Mouse (Mus musculus): Measurements from ENCODE around the gene 4930452B06Rik.

Gene 4930452B06Rik

DNA sequence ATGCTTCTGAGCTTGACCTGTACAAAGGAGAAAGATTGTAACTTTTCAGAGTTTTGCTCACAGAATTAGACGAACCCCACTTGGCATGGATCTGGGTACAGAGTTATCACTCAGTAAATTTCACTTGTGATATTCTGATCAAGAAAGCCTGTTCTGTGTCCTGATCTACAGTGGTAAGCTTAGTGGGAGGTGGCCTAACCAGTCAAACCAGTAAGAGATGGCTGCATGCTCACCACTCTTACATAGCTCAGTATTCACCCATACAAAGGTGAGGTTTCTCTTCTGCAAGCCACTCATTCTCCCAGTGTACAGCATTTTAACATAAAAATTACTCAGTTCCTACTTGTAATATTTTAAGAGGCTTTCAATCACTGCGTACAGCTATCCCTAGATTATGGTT lies 221.7 kb downstream of the 4930452B06Rik start:
- WGBS = 93% methylated on average over 2 of the region's 2 CpGs

DNA sequence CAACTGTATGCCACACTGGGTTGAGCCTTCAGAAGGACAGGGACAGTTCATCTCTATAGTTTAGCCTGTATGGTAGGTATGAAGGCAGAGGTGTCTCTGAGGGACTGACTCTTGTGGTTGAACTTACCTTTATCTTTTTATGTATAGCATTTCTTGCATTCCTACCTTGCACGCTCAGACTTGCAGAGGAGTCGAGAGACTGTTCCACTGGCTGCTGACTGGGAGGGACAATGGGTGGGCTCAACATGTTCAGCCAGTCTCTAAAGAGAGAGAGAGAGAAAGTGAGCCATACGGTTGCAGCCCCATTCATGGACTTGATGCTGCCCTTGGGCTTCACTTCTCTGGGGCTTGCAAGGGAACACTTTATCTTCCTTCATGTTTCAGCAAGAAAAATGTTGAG lies 223.3 kb downstream of the 4930452B06Rik start:
- WGBS = 92% methylated on average over 3 of the region's 3 CpGs

DNA sequence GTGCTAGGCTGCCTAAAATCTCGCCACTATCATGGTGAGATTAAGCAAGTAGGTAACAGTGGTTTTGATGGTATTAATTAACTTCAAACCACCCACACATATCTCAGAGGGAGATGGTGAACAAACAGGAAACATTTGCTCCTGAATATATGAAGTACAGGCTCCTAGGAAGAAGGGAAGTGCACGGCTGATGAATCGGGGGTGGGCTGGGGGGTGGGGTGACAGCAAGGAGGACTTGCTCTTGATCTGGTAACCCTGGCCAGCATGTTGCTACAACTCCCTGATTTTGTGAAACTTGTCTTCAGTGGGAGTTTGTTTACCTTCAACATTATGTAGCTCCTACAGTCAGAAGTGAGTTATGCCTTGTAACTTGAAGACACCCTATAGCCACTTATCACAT lies 224.4 kb downstream of the 4930452B06Rik start:
- 77% methylated on average over 3 of the region's 3 CpGs for WGBS

DNA sequence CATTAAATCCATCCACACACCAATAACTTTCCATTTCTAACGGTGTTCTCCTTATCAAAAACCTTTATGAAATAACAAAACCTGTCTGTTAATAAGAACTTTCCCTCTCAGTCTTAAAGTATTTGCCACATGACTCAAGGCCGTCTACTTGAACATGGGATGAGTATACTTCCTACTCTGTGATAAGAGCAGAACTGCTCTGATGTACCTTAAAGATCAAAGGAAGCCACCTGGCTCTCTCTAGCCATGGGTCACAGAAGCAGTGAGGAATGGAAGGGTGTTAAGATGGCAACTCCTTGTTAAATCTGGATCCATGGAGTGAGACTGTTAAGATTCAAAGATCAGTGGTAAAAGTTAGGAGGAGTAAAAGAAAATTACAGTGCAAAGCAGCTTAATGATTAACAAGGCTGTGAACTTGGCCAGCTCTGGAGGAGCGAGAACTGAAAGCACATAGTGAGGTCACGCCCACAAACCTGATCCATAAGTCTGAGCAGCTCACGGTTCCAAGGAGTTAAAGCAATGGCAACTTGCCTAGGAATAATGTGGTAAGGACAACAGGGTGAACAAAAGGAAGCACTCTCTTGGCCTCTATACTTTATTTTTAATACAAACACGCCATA lies 235.3 kb downstream of the 4930452B06Rik start:
- WGBS = 87% methylated on average over 6 of the region's 6 CpGs

DNA sequence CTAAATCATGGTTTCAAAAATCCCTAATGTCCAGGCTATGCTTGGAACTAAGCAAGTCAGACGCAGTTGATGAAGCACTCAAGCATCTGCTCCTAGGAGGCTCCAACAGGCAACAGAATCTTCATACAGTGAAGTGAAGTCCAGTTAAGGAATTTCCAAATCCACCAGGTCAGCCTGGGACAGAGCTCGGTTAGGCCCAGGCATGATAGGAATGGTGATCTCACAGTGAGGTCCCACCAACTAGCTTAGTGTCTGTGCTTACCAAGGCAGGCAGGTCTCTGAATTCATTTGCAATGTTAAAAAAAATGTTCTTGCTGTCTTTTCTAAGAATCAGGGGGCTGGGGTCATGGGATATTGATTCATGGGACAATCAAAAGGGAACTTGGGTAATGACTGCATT lies 236.3 kb downstream of the 4930452B06Rik start:
- WGBS = 86% methylated on average over 2 of the region's 2 CpGs

DNA sequence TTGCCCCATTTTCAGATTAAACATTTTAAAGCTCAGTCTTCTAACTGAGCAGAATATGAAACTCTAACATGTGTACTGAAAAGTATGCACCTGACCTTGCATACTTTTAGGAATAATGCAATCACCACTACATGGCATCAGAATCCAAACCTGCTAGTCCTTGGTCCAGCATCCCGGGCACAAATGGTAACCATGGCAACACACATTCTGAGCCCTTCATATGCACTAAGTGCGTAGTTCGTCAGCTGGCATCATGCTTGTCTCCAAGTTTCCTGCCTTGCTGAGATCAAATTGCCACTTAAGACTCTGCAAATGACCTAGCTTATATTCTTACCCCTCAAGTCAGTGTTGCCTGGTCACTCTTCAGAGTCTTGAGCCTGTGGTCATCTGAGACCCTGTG lies 243.2 kb downstream of the 4930452B06Rik start:
- 63% methylated on average over 3 of the region's 3 CpGs for WGBS

DNA sequence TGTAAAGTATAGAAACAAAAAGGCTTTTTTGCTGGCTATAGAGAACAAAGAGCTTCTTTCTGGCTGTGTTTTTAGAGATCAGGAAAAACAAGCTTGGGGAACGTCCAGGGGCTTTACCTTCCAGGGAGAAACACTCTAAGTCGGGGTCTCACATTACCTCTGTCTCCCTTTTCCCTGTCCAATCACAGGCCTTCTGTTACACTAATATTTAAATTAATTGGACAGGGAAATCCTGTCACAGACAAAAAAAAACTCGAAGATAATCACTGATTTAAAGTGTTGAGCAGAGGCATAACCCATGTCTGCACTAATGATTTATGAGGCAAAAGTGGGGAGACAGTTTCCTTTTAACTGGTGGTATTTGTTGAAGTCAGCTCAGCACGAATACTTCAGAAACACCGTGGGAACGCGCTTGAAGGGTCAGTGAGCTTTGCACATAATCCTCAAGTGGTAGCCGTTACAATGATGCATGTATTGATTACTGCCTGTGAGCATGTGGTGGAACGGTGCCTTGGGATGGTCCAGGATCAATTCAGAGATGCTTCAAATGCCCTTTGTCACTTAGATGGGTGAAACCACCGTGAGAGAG lies 244.7 kb downstream of the 4930452B06Rik start:
- WGBS = 61% methylated on average over 10 of the region's 10 CpGs

DNA sequence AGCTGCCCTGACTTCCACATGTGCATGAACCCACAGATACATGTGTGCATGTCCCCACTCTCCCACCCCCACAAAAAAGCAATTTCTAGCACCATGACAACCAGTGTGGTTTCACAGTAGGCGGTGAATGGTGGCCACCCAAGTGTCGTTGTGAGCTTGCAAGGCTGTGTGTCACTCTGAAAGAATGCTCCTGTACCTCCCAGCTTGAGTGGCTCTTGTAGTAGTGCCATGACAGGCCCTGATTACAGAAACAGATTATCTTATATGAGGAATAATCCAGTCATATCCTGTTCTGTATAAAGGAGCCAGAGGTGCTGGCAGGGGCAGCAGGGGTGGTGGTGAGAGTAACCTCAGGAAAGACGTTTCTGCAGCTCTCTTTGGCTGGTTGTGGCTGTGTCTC lies 247.4 kb downstream of the 4930452B06Rik start:
- WGBS = 53% methylated on average over 3 of the region's 3 CpGs

DNA sequence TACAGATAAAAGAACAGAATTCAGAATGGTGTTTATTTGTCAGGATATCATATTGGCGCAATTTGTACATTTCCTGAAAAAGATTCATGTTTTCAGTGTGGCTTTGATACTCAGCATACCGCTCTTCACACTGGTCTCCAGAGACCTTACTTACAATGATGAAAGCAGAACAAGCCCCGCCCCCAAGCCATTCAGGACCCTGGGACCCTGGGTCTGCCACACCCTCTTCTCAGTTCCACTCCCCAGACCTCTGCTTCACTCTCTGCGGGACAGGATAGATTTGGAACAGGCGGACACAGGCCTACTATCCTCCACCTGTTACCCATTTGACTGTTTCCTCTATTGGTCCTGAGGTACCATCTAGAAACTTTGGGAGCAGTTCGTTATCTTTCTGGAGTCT lies 260.1 kb downstream of the 4930452B06Rik start:
- 79% methylated on average over 6 of the region's 6 CpGs for WGBS

DNA sequence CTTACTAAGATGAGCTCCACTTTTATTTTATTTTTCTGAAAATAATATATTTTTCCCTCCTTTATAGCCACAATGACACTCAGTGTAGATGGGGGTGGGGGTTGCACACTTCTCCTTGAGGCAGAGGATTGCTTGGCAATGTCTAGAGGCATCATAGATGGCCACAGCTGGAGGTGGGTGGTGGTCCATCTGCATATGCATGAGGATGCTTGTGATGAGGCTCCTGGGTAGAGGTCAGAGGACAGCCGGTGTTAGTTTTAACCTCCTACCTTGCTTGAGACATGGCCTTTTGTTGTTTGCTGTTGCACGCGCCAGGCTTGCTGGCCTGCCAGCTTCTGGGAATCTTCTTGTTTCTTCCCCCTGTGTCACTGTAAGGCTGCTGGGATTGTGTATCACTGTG lies 262.7 kb downstream of the 4930452B06Rik start:
- WGBS = 91% methylated on average over 3 of the region's 3 CpGs

DNA sequence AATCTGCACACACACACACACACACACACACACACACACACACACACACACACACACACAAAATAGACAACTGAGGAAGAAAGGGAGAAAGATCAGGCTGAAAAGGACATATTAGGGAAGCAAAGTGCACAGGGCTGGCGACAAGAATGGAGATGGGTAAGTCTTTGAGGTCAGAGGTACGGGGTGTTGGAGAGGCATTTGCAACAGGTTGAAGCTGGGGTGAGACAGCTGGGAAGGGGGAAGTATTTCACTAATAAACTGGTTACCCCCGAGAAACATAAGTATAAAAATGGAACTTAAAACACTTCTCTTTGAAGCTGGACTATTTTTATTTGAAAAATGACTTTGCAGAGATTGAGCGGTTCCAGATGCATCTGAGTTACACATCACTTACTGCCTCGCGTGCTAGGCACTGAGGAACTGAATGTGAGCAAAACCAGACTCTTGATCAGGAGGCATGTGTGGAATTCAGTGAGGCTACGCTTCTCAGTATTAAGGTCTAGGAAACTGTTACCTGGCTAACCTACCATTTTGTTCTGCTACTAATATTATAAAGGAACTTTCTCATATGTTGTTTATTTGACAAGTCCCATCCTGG lies 270.3 kb downstream of the 4930452B06Rik start:
- 74% methylated on average over 7 of the region's 7 CpGs for WGBS

DNA sequence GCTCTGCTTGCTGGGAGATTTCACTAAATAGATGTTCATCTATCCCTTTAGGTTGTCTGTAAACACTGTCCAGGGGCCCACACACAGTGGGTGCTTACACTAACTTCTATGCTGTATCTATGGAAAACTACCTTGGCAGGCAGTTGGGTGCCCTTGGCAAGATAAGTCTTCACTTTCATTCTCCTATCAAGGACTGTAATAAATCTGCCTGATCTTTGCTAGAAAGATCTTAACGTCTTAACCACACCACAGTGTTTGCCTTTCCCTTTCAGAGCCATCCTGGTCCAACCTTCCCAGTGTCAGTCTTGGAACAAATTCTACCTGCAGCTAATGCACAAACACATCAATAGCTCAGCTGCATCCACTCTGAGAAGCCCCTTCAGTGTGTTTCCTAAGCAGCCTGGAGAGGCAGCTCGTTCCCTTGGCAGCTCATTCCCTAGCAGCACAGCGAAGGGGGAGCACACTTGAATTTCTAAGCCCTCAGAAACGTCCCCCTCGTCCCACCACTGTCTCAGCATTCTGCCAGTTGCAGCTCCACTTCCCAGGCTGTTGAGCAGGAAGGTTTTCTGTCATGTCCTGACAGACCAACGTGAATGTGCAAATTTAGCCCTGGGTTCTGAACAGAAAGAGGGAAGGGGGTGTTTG lies 273.7 kb downstream of the 4930452B06Rik start:
- 56% methylated on average over 6 of the region's 6 CpGs for WGBS

Data from cerebral cortex, adult 2 months (tissue).